Mouse (Mus musculus) layer of hippocampus, adult 11-12 months (tissue): ENCODE results near the gene Dhodh.

ENCODE experiments used
- DNase-seq: peaks from one replicate; pipeline ENCODE4 v3.0.0; 2022; ENCODE audit warnings: low spot score

The Dhodh gene

DNA sequence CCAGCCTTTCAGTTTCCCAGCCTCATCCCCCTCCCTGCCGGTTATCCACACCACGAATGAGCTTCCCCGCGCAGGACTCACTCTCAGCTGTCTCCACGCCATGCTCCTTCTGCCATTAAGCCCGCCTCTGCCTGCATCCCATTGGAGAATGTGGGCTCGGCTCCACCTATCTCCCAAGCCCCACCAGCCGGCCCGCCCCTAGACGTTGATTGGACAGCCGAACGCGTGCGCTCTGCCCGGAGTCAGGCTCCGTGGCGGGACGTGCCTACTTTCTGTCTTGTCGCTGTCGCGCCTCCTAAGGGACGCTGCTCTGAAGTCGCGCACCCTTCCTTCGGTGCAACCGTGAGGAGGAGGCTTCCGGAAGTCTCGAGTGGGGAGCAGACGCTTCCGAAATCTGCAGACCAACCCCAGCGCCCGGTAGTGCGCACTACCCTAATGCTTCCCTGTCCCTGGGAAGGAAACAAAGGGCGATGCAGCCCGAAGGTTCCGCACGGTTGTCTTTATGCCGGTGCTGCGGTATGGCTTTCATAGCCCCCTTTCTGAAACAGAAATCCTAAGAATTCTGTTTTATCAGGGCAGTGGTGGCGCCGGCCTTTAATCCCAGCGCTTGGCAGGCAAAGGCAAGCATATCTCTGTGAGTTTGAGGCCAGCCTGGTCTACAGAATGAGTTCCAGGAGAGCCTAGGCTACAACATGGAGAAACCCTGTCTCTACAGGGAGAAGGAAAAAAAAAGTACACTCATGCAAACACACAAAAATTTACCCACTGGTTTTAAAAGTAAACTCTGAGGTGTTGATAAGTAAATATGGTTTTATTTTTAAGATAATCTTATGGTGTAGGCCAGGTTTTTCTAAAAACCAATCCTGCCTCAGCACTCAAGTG, at the start of gene Dhodh:
TSS of gene Dhodh (minus strand) at position 403 of the 882 bp plus-strand sequence.
- DNase-seq: peak; percentile 97

DNA sequence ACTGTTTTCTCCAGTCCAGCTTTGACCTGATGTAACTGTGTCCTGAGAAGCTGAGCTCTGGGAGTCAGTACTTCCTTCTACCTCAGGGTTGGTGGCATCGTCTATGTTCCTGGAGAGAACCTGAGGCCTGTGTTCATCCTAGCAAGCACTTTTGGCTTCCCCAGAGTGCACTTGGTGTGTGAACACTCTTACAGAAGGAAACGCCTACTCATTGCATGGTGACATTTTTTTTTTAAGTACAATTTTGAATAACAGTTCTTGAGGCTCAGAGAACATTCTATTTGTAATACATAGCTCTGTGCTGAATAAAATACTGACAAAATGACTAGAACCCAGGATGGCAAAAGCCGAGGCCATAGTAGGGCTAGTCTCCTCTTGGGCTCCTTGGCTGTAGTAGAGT, 48.4 kb upstream of the Dhodh start:
- DNase-seq: no peak

- no peak for DNase-seq
These were observed 42.3 kb upstream of the Dhodh start for GRCm38 (mm10) chr8:109650801-109651200.

GRCm38 (mm10) chr8:109648469-109648868, 40.0 kb upstream of the Dhodh start:
- DNase-seq: no peak

DNA sequence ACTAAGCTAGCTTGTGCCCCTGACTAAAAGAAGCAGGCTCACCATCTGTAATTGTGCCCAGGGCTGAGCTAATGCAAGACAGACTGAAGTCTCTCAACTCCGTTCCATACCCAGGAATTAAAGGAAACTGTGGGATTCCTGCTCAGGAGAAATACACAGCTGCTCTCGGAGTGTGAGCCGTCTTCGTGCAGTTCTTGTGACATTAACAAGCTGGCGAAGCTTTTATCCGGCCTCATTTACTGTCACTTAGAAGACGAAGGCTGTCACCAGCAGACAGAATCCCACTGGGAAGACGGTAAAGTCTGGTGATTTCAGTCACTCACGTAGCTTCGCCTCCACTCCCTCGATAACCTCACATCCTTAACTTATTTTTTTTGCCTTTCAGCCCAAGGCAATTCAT, 38.9 kb upstream of the Dhodh start:
- no peak for DNase-seq

- DNase-seq: no peak
These were observed 32.8 kb upstream of the Dhodh start for GRCm38 (mm10) chr8:109641236-109641635.

DNA sequence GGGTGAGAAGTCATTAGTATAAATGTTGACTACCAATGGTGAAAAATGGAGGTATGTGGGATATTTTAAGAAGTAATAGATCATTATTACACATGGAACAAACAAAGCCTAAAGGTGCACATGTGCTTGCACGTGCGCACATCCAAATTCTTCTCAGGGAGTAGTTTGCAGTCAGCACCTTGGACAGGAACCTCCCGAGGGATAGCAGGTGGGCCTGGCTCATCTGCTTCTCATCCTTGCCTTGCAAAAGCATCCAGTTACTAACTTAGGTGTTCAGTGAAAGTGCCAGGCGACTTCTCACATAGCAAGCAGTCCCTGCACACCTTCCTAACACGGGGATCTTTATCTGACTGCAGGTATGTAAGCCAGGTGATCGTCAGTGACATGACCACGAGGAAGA, 31.9 kb upstream of the Dhodh start:
- no peak for DNase-seq

DNA sequence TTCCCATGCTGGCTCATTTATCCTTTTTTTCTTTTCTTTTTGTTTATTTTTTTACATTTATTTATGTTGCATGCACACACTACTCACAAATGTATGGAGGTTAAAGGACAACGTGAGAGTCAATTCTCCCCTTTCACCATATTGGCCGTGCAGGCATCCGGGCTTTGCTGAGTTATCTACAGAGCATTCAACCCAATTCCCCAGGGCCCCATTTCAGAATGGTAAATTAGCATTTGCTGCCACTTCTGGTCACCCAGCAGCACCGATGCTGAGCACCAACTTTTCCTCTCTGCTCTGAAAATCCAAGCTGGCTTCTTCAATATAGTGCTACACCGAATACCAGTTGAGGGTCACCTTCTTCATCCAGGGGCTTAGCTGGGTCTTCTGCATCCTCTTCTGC, 30.4 kb upstream of the Dhodh start:
- no peak for DNase-seq

- no peak for DNase-seq
These were observed 26.7 kb upstream of the Dhodh start for GRCm38 (mm10) chr8:109635146-109635545.

DNA sequence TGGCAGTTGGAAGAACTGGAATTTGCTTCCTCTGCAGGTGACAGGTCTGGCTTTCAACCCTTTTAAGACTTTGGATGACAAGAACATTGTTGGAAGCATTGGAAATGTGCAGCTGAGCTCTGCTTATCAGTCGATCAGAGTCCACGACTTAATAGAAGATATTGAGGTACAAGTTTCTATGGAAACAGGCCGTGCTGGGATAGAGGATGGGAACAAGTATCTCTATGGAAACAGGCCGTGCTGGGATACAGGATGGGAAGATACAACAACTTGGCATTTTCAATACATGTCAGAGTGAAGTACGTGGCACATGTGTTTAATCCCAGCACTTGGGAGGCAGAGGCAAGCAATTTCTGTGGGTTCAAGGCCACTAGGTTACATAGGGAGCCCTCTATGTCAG, 24.0 kb upstream of the Dhodh start:
- DNase-seq: no peak

DNA sequence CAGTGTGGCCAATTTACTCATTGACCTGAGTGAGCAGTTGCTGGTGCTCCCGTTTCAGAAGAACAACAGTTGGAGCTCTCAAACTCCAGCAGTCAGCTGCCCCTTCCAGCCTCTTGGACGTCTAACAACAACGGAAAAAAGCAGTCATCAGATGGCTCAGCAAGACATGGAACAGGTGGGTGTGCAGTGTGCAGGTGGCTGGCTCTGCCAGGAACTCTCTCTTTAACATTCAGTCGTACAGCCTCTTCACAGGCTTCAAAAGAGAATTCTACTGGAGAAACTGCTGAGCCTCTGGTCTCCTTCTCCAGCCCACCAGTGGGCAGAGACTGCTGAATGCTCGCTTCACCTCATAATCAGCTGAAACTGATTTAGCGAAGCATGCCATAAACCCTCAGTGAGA, 20.2 kb upstream of the Dhodh start:
- no peak for DNase-seq

- no peak for DNase-seq
These were observed 7.1 kb upstream of the Dhodh start for GRCm38 (mm10) chr8:109615569-109615968.

- no peak for DNase-seq
These were observed 6.1 kb upstream of the Dhodh start, which contains the start of gene Pkd1l3 for GRCm38 (mm10) chr8:109614243-109615210. TSS of gene Pkd1l3 (plus strand) at chr8:109614517.

GRCm38 (mm10) chr8:109609153-109609502, 655 bp upstream of the Dhodh start:
- DNase-seq: no peak

- no peak for DNase-seq
These were observed 823 bp downstream of the Dhodh start for GRCm38 (mm10) chr8:109607650-109608049.

GRCm38 (mm10) chr8:109606725-109607124, 1.7 kb downstream of the Dhodh start:
- no peak for DNase-seq

- peak; percentile 36 for DNase-seq
These were observed 12.6 kb downstream of the Dhodh start for GRCm38 (mm10) chr8:109595854-109596253.

DNA sequence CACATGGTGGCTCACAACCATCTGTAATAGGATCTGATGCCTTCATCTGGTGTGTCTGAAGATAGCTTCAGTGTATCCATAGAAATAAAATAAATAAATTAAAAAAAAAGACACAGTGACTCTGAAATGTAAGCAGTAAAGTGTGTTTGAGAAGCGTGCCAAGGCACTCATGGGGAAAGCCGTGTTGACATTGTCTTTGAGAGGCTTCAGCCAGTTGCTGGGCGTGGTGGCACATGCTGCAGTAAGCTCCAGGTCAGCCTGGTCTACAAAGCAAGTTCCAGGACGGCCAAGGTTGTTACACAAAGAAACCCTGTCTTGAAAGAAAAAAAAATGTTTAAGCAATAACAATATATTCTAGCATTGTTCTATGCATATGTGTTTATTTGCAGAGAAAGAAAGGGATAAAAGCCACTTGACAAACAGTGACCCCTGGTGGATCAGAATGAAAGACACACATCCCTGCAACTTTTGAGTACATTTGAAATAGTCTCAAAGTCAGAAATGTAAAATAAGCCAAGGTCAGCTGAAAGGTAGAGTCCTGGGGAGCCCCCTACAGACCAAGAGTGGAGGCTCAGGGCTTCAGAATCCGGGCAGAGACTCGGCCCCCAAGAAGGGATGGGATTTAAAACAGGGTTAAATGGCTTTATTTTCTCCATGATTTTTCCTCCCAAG, 15.2 kb downstream of the Dhodh start:
- DNase-seq: no peak

- no peak for DNase-seq
These were observed 16.3 kb downstream of the Dhodh start for GRCm38 (mm10) chr8:109592164-109592563.

- no peak for DNase-seq
These were observed 17.1 kb downstream of the Dhodh start for GRCm38 (mm10) chr8:109591367-109591766.

- no peak for DNase-seq
These were observed 17.6 kb downstream of the Dhodh start for GRCm38 (mm10) chr8:109590901-109591300.

- DNase-seq: no peak
These were observed 21.4 kb downstream of the Dhodh start for GRCm38 (mm10) chr8:109586972-109587504.
